Mouse (Mus musculus): ENCODE measurements around the gene Clec4a4.
"Not testable (repeated sequence)": the region's sequence is repeated elsewhere in the genome, so short reads cannot be mapped to it uniquely, and the experiment has no call there.

The Clec4a4 gene

DNA sequence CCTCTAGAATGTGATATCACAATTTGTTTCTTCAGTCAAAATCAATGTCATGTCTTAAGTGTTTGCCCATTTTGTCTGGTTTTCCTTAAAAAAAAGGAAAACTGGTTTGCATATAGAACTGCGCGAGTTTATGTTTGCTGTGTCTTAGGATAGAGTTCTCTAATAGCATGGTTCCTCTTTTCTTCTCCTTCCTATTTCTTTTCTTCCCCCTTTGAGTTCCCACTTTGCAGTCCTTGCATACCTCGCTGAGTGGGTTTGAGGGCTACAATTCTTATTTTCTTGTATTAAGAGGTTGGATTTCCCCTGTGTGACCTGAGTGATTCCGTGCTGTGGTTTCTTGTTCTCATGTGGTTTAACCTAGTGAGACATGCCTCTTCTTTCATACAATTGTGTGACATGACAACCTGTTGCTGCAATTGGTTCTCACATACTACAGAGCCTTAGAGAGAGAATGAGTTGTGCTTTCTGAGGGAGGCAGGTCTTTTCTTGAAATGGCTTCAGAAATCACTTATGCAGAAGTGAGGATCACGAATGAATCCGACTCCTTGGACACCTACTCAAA lies at the start of gene Clec4a4:
Clec4a4 (plus strand) TSS at position 492 of the 562 bp plus-strand sequence.
- no peak for DNase-seq

DNA sequence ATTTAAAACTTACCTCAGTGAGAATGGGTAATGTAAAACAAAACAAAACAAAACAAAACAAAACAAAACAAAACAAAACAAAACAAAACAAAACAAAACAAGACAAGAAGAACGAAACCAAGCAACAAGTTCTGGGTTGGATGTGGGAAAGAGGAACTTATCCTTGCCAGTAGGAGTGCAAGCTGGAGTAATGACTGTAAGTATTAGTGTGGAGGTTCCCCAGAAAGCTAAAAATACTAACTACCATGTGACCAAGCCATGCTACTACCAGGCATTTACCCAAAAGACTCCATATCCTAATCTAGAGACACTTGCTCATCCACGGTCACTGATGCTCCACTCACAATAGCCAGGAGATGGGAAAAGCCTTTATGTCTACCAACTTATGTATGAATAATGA lies 43.4 kb upstream of the Clec4a4 start:
- no peak for DNase-seq

DNA sequence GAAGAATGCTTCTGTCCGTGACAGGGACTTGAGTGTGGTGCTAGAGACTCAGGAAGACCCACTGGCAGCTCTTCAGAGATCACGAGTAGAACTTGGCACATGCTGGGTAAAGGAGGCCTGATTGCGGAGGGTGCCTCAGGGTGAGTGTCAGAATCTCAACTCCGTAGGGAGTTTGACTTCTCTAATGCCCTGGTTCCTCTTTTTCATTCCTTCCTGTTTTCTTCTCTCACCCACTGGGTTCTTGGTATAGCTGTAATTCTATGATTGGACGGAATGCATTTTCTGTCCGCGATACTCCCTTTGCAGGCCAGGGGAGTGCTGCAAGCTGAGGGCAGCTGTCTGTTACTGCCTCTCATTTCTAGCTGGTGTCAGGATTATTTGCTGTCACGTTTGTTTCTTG lies 37.8 kb upstream of the Clec4a4 start, which contains the start of gene Clec4a3:
Clec4a3 (plus strand) TSS at position 115 of the 400 bp plus-strand sequence.
- DNase-seq, result no peak

DNA sequence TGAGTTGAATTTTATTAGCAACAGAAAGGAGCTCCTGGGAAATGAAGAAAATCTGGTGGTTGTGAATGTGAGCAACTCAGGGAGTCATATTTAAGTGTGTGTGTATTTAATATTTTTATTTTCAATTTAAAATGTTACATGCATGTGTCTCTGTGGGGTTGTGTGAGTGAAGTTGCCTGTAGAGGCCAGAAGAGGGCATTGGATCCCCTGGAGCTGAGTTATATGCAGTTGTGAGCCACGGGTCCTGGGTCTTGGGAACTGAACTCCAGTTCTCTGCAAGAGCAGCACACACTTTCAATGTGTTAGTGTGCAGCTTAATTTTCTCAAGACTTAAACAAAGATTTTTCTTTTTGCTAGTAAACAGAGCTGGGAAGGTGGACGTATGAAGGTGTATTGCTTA lies 25.6 kb upstream of the Clec4a4 start:
- DNase-seq, result no peak

DNA sequence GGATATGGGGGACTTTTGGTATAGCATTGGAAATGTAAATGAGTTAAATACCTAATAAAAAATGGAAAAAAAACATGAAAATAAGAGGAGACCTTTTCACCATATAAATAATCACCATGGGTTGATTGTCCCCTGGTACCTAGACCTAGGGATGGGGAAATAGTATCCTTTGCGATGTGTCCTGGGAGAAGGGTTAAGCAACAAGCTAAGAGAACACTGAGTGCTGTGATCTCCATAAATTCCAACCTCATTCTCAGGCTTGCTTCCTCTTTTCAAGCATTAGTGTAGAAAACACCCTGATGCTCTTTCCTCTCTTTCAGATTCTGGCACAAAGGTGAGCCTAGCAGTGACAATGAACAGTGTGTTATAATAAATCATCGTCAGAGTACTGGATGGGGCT lies 21.1 kb upstream of the Clec4a4 start:
- DNase-seq, result no peak

DNA sequence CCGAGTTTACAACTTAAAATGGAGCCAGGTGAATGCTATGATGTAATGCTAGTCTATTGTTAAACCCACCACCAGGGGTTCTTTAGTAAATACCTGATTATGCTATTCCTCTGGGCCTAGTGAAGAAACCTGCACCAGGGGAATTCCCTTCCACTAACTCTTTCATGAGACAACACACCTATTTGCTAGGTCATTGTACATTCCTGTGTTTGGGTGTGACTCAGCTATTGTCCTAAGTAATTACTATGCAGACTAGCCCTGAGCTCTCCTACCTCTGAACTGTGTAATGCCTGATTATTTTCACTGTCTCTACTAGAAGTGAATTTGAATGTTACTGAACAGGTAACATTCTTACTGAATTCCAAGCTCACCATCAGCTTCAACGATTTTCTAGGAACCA lies 14.5 kb downstream of the Clec4a4 start:
- not testable (repeated sequence) for DNase-seq

DNA sequence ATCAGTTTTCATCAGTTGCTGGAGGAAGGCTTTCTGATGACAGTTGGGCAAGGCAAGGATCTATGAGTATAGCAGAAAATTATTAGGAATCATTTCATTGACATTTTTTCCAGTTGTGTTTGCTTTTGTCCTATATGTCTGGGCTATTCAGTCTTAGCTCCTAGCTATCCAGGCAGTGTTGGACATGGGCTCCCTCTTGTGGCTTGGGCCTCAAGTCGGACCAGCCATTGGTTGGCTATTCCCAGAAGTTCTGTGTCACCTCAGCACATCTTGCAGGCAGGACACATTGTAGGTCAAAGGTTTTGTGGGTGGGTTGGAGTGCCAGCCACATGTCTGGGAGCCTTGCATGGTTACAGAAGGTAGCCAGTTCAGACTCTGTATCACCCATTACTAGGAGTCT lies 15.4 kb downstream of the Clec4a4 start:
- no peak for DNase-seq

DNA sequence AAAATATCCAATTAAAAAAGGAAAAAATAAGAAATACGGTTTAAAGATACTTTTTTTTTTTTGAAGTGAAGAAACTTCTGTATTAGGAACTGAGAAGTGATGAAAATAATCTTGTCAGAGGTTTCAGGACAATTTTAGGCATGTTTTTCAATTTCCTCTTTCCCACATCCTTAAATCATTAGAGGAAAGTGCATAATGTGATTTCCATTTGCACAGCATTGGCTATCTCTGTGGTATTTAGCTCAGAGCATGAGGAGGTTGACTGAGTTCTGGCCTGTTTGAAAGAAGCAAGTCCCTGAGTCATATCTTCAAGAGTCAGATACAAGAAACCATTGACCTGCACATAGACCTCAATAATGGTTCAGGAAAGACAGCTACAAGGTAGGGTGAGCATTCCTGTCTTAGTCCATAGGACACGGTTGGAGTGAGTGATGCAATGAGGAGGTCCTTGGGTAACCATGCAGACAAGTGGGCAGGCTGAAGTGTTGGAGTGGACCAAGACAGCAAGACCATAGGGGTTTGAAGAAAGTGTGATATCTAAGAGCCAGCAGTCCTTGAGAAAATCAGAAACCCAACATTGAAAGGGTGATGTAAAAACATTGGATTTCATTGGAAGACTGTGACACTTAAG lies 59.7 kb downstream of the Clec4a4 start, which contains the start of gene Clec4b1:
Clec4b1 (plus strand) TSS at position 221 of the 631 bp plus-strand sequence.
- DNase-seq, result no peak

Data from retina, postnatal 1 day (tissue).